Mouse (Mus musculus) cerebellum, adult 2 months (tissue): ENCODE data around the gene Tcp10c.
"Not testable (repeated sequence)": the region's sequence is repeated elsewhere in the genome, so short reads cannot be mapped to it uniquely, and the experiment has no call there.

Experiments used
- CTCF ChIP-seq: fragments of 200-500 bp; IDR thresholded peaks from 2 replicates; pipeline ENCODE4 v1.5.1; 2011; ENCODE audit warnings: low read depth, mild to moderate bottlenecking, control low read depth, low read length, moderate library complexity, borderline replicate concordance; ENCODE audit not compliant: insufficient read depth
- POLR2A ChIP-seq: fragments of 200-500 bp; IDR thresholded peaks from 2 replicates; pipeline ENCODE4 v1.6.1; 2011; ENCODE audit warnings: low read length, control low read depth, borderline replicate concordance; ENCODE audit not compliant: insufficient read depth

DNA sequence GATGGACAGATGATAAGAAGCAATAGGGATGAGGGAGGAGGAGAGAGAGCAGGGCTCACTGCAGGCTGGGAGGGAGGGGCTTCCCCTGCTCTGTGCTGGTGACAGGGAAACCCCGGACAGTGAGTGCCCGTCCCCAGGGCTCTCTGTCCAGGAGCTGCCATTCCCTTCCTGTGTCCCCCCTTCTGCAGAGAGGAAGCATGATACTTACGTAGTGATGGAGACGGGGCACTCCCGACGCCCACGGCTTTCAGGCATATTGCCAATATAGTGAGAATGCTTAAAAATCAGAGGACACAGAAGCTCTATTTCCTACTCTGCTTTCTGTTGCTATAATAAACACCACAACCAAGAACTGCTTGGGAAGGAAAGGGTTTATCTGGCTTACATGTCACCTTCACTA lies 14.3 kb downstream of the Tcp10c start:
- not testable (repeated sequence) for TF ChIP-seq CTCF, POLR2A
